Mouse (Mus musculus) hindbrain, embryonic 11.5 days (tissue): ENCODE data around the gene Zfp710. TPM values are rescaled to one million over a fixed set of nuclear protein-coding genes. Genes with fewer than 3 reads are reported as not detected.

Source experiments
- ATAC-seq: fragments of 200-750 bp; cut with Nextera tagmentation; 2 replicates; pipeline ENCODE4 v1.8.0; 2017; ENCODE audit warnings: mild to moderate bottlenecking, moderate TSS enrichment, moderate library complexity; ENCODE audit not compliant: low FRiP score
- DNase-seq: peaks from one replicate; pipeline ENCODE4 v3.0.0-alpha.2; 2015; ENCODE audit warnings: low spot score
- H3K27ac ChIP-seq: fragments of 300-500 bp; sonication (generic); 2 replicates; pipeline ENCODE4 v1.5.1; 2014; ENCODE audit warnings: mild to moderate bottlenecking, low read depth, low read length
- H3K27me3 ChIP-seq: fragments of 300-500 bp; sonication (generic); 2 replicates; pipeline ENCODE4 v1.6.1; 2014; ENCODE audit warnings: mild to moderate bottlenecking, low read length, moderate library complexity, mixed read lengths; ENCODE audit not compliant: control insufficient read depth, insufficient read depth
- H3K36me3 ChIP-seq: fragments of 300-500 bp; sonication (generic); 2 replicates; pipeline ENCODE4 v1.6.1; 2014; ENCODE audit warnings: mild to moderate bottlenecking, low read length, moderate library complexity, mixed read lengths; ENCODE audit not compliant: control insufficient read depth, insufficient read depth
- H3K4me1 ChIP-seq: fragments of 300-500 bp; sonication (generic); replicated peaks from 2 replicates; pipeline ENCODE4 v1.6.1; 2014; ENCODE audit warnings: low read length, mixed read lengths; ENCODE audit not compliant: control insufficient read depth, insufficient read depth
- H3K4me2 ChIP-seq: fragments of 300-500 bp; sonication (generic); replicated peaks from 2 replicates; pipeline ENCODE4 v1.6.1; 2014; ENCODE audit warnings: mild to moderate bottlenecking, low read depth, low read length
- H3K4me3 ChIP-seq: fragments of 300-500 bp; sonication (generic); 2 replicates; pipeline ENCODE4 v1.5.1; 2014; ENCODE audit warnings: low read depth, low read length
- H3K9ac ChIP-seq: fragments of 300-500 bp; sonication (generic); 2 replicates; pipeline ENCODE4 v1.6.1; 2014; ENCODE audit warnings: low read depth, low read length
- H3K9me3 ChIP-seq: fragments of 300-500 bp; sonication (generic); 2 replicates; pipeline ENCODE4 v1.6.1; 2016; ENCODE audit warnings: low read length; ENCODE audit not compliant: control insufficient read depth
- WGBS: fragments of 180-500 bp; shearing (Covaris S2); extraction: QIAGEN DNeasy Blood & Tissue Kit; methylation state at CpG from one replicate; pipeline ENCODE4 v1.1.7; 2014; 5-methylcytosine and 5-hydroxymethylcytosine counted together
- polyA plus RNA-seq: library from polyadenylated mRNA; unstranded; fragments of >200 nt; fragmentation: Nextera tagmentation; extraction: Ambion mirVana; gene quantifications from 2 replicates; pipeline ENCODE4 v1.2.1, GENCODE M21; 2014

Gene Zfp710
- polyA plus RNA-seq, 1 experiment from 2014 or later: 26.4 TPM

DNA sequence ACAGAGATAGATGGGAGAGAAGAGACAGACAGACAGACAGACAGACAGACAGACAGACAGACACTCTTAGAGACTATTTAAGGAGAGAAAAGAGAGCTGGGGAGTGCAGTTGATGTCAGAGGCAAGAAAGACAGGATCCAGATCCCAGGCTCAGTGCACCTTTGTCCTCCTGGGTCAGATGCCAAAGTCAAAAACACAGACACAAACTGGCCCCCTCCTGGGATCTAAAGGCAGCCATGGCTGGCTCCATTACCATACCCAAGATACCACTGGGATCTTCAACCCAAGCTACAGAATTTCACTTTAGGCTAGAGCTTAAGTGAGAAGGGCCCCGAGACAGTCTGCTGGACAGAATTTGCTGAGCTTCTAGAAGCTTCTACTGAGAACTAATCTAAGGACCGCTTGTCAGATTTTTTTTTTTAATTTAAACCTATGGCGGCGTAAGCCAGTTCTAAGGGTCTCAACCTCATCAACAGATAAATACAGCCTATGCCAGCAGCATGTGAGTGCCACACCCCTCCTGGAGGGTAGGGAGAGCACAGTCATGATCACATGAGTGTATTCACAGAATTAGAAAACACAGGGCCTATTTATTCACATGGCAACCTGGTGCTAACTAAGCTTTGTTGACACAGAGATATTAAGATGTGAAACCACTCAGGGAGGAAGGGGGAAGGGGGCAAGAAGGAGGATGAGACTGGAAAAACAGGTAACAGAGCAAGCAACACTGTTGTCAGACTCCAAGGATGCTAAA is 81.2 kb downstream of the Zfp710 start:
- DNase-seq (no peak), ATAC-seq (no peak)
- Histone ChIP-seq H3K4me2 (no peak overlapping the region), H3K9ac (no peak overlapping the region), H3K27ac (no peak overlapping the region), H3K4me3 (no peak overlapping the region), H3K27me3 (no peaks in the 10 kb centered on the region), H3K4me1 (no peaks in the 10 kb centered on the region), H3K36me3 (peaks cover 3% of the 10 kb centered on the region), H3K9me3 (no peaks in the 10 kb centered on the region)
- 92% methylated on average over 4 of the region's 4 CpGs for WGBS

DNA sequence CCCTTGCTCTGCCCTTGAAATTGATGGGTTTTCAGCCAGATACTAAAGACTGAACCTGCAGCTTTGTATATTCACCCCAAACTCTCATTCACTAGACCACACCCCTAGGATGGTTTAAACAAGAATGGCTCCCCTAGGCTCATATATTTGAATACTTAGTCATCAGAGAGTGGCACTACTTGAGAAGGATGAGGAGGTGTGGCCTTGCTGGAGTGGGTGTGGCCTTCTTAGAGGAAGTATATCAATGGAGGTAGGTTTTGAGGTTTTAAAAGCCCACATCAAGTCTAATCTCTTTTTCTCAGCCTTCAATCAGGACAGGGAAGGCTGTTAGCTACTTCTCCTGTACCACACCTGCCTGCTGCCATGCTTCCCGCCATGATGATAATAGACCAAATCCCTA is 81.8 kb downstream of the Zfp710 start:
- no peaks in the 10 kb centered on the region for H3K9me3 ChIP-seq
- H3K36me3 ChIP-seq: peaks cover 3% of the 10 kb centered on the region; the same call in 1 of the 2 replicates
- H3K27me3 ChIP-seq: no peaks in the 10 kb centered on the region
- no peak overlapping the region for H3K4me3 ChIP-seq
- 96% methylated on average over 1 of the region's 1 CpGs for WGBS
- no peak overlapping the region for H3K9ac ChIP-seq
- no peak overlapping the region for H3K4me2 ChIP-seq
- no peak for DNase-seq
- no peak overlapping the region for H3K27ac ChIP-seq
- ATAC-seq: no peak
- H3K4me1 ChIP-seq: no peaks in the 10 kb centered on the region

DNA sequence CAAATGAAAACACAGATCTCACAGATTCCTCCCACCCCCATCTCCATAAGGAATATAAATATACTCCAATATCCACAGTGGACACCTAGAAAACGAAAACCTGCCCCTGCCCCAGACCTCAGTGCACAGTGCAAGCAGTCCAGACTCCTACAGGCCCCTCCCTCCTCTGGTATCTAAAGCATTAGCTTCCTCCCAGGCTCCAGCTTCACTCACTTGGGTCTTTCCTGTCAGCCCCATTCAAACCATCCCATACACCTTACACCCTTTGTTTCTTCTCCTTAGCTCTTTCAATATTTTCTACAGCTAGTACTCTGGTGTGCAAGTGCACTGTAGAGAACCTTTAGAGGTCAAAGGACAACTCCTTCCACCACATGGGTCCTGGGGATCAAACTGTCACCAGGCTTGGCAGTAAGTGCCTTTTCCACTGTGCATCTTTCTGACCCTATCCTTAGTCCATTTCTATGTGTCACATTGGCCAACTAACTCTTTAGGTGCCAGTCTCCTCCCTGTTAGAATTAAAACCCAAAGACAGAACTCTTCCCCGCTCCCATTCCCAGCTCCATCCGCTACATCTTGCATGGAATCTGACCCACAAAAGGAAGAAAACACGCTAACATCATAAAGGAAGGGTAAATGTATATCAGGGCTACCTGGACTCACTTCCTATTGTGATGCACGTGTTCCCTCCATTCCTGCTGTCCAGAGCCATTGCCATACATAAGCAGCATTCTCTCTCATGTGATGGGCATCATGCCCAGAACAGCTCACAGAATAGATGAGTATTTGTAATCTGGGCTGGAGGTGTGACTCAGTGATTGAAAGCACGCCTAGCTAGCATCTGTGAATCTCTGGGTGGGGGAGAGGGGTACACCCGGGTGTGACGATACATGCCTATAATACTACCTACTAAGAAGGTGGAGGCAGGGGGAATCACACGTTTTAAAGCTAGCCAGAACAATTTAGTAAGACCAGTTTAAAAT is 86.7 kb downstream of the Zfp710 start:
- H3K4me1 ChIP-seq: no peaks in the 10 kb centered on the region

DNA sequence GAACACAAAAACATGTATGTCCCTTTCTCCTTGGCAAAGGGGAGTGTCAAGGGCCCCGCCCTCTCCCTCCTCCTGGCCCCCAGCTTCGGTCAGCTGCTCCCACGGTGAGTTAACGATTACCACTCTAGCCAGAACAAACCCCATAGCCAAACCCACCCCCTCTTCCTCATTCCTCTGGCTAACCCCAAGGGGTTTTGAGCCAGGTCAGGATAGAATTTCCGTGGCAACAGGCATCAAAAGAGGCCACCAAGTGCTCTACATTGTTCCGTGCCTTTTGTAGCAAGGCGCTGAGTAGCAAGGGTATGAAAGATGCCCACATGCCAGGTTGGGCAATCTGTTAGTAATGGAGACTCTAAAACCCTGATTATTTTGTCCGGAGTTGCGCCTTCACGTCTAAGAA is 89.4 kb downstream of the Zfp710 start:
- Histone ChIP-seq H3K27ac (peak overlapping the region; percentile 94), H3K4me3 (peak overlapping the region; percentile 95), H3K4me2 (peak overlapping the region; percentile 93), H3K9ac (peak overlapping the region; percentile 96), H3K4me1 (no peaks in the 10 kb centered on the region), H3K27me3 (no peaks in the 10 kb centered on the region), H3K36me3 (no peaks in the 10 kb centered on the region), H3K9me3 (no peaks in the 10 kb centered on the region)
- 5% methylated on average over 10 of the region's 10 CpGs for WGBS
- ATAC-seq: 0 out of 2 replicates have a peak, but pooled peaks have one; percentile 12
- DNase-seq: peak; percentile 51

More for the DNA sequence above, 86.7 kb downstream of the Zfp710 start:
- H3K27ac ChIP-seq: no peak overlapping the region
- no peaks in the 10 kb centered on the region for H3K36me3 ChIP-seq
- H3K9ac ChIP-seq: no peak overlapping the region
- H3K4me3 ChIP-seq: no peak overlapping the region
- DNase-seq (no peak), ATAC-seq (no peak)
- no peak overlapping the region for H3K4me2 ChIP-seq
- 81% methylated on average over 9 of the region's 9 CpGs for WGBS
- H3K27me3 ChIP-seq: no peaks in the 10 kb centered on the region
- H3K9me3 ChIP-seq: no peaks in the 10 kb centered on the region

DNA sequence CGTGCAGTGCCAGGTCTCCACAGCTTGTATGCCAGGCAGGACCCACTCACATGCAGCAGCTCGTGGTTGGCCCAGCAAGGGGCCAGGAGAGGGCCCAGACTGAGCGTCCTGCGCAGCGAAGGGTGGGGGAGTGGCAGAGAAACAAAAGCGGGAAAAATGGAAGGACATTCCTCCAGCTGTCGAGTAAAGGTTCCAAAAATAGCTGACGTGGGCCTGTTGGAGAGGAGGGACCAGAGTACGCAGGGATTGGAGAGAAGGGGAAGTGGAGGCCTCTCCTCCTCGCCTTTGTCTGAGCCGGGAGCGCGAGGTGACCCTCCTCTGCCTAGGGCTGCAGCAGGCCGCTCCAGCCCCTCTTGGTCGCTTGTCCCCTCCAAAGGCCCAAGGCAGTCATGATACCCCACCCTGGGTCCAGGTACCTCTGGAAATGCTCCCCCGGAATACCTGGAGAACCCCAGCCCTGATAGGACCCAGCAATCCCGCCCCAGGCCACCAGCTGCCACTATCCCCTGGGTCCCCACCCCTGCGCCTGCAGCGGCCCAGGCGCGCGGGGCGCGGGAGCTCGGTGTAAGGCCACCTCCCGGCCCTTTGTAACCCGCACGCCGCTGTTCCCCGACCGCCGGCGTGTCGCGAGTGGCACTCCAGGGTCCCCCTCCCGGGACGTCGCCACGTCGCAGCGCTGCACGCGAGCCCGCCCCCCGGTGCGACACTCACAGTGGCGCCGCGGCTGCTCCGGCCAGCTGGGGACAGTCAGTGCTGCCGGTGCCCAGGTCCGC is 90.0 kb downstream of the Zfp710 start:
- no peaks in the 10 kb centered on the region for H3K36me3 ChIP-seq
- H3K4me3 ChIP-seq: peak overlapping the region; percentile 95
- no peaks in the 10 kb centered on the region for H3K4me1 ChIP-seq
- under 1% methylated on average over 41 of the region's 52 CpGs for WGBS
- peak; percentile 86 for ATAC-seq
- peak; percentile 78 for DNase-seq
- H3K4me2 ChIP-seq: peak overlapping the region; percentile 93
- H3K27me3 ChIP-seq: no peaks in the 10 kb centered on the region
- no peaks in the 10 kb centered on the region for H3K9me3 ChIP-seq
- peak overlapping the region; percentile 96 for H3K9ac ChIP-seq
- peak overlapping the region; percentile 94 for H3K27ac ChIP-seq

DNA sequence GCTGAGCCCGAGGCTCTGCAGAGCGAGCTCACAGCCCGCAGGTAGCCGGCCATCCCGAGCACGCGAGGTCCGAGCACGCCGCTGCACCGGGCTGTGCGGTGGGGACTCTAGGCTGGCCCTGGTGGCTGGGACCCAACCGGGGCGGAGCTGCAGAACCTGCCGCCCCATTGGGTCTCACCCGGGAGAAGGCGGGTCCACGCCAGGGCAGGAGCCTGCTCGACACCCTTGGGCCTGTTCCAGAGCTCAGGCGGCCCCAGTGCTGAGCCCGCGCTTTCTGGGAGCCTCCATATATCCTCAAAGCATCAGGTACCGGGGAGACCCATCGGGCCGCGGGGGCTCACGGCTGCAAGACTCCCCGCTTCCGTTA is 90.6 kb downstream of the Zfp710 start, which contains the start of gene Idh2:
TSS of gene Idh2 (minus strand) at position 169 of the 367 bp plus-strand sequence.
- H3K4me1 ChIP-seq: no peaks in the 10 kb centered on the region
- H3K27me3 ChIP-seq: no peaks in the 10 kb centered on the region
- peak within 1 kb of the TSS; percentile 96 for H3K9ac ChIP-seq
- peak within 1 kb of the TSS; percentile 94 for H3K27ac ChIP-seq
- 2% methylated on average over 29 of the region's 29 CpGs for WGBS
- peak within 1 kb of the TSS; percentile 93 for H3K4me2 ChIP-seq
- H3K4me3 ChIP-seq: peak within 1 kb of the TSS; percentile 95
- no peaks in the 10 kb centered on the region for H3K36me3 ChIP-seq
- ATAC-seq: peak; percentile 95
- DNase-seq: peak; percentile 87
- H3K9me3 ChIP-seq: no peaks in the 10 kb centered on the region

DNA sequence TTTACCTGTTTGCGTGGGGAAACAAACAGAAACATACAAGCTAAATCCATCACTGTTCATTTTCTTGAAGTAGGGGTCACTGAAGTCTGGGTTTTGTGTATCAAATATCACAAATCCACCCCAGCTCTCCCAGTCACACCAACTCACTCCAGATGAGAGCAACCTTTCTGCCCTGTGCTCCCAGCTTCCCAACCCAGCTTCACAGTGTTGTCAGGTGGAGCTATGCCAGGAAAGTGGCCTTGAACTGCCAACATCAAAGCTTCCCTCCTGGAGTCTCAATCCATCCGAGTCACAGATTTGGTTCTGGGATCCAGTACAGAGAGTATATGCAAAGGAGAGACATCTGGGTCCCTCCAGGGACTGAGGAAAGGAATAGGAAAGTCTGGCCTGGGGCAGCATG is 91.5 kb downstream of the Zfp710 start:
- ATAC-seq (no peak), DNase-seq (no peak)
- Histone ChIP-seq H3K9ac (no peak overlapping the region), H3K36me3 (no peaks in the 10 kb centered on the region), H3K9me3 (no peaks in the 10 kb centered on the region), H3K27ac (no peak overlapping the region), H3K27me3 (no peaks in the 10 kb centered on the region), H3K4me3 (no peak overlapping the region), H3K4me2 (no peak overlapping the region), H3K4me1 (no peaks in the 10 kb centered on the region)
- WGBS: 76% methylated on average over 2 of the region's 2 CpGs

DNA sequence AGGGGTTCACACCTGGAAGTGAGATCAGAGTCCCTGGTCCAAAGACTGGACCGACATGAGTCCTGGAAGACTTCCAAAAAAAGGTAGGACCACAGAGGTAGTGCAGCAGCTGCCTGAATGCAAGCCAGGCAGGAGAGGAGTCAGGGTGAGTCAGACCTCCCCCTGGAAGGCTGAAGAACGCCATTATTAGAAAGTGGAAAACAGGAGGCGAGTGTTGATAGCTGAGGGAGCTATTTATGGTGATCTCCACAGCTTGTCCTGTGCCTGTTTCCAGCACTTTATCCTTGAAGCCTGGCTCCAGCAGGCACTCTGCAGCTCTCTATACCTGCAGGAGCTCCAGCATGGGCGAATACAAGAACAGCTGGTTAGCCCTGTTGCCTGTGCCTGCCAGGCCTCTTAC is 94.6 kb downstream of the Zfp710 start:
- no peaks in the 10 kb centered on the region for H3K9me3 ChIP-seq
- DNase-seq: no peak
- no peaks in the 10 kb centered on the region for H3K4me1 ChIP-seq
- no peak overlapping the region for H3K9ac ChIP-seq
- H3K4me2 ChIP-seq: no peak overlapping the region
- 88% methylated on average over 4 of the region's 4 CpGs for WGBS
- H3K27me3 ChIP-seq: no peaks in the 10 kb centered on the region
- no peaks in the 10 kb centered on the region for H3K36me3 ChIP-seq
- H3K27ac ChIP-seq: no peak overlapping the region
- no peak overlapping the region for H3K4me3 ChIP-seq
- no peak for ATAC-seq
